Mouse (Mus musculus): Measurements from ENCODE around the gene Tbc1d24. TPM values are rescaled to one million over a fixed set of nuclear protein-coding genes. Genes with fewer than 3 reads are reported as not detected.

Gene Tbc1d24
- polyA plus RNA-seq, 2 experiments: 5.4 to 14.1 TPM

DNA sequence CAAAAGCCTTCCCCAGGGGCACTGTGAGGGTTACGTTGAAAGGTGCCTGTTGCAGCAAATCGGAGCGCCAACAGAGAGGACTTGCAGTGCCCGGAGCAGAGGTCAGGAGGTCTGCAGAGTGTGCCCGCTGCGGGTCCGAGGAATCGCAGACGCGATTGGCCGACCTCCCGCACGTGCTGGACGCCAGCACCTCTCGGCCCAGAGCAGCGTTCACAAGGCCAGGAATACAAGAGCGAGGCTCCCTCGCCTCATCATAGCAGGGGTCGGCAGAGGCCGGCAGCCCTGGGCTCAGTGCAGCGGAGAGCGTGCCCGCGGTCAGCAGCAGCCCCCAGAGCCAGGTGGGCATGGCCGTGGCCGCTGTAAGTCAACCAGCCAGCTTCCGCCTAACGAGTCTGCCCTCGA, 3.3 kb upstream of the Tbc1d24 start:
- Histone ChIP-seq H3K4me2 (ENCODE audit: low read depth) (peak overlapping the region; percentile 97), H3K4me3 (ENCODE audit: insufficient read depth in 1 of 2, low read depth in 2 of 2, low read length in 2 of 2) (peak overlapping the region; percentile 42 to 67), H3K9ac (replicated peaks) (peak overlapping the region; percentile 76), H3K36me3 (replicated peaks; ENCODE audit: control insufficient read depth, insufficient read depth, low read depth) (no peaks in the 10 kb centered on the region), H3K27ac (peak overlapping the region; percentile 95), H3K27me3 (ENCODE audit: control insufficient read depth, insufficient read depth, low read length) (peaks cover 3% of the 10 kb centered on the region; the same call in 1 of the 2 replicates), H3K4me1 (replicated peaks; ENCODE audit: control insufficient read depth in 2 of 2, insufficient read depth in 2 of 2, low read length in 1 of 2) (peaks cover 63 to 71% of the 10 kb centered on the region in 2 experiments), H3K9me3 (ENCODE audit: control insufficient read depth, low read length) (no peaks in the 10 kb centered on the region)
- TF ChIP-seq CTCF (IDR thresholded peaks at IDR 0.05; ENCODE audit: low read depth) (no peak), EP300 (IDR thresholded peaks at IDR 0.05; ENCODE audit: low read depth) (no peak)
- 7% methylated on average over 29 of the region's 29 CpGs for WGBS (ENCODE audit: insufficient replicate concordance)
- peak; percentile 5 for ATAC-seq (ENCODE audit: insufficient read depth)
- DNase-seq (ENCODE audit: low read depth in 3 of 3, low spot score in 3 of 3): no peak

GRCm38 (mm10) chr17:24207768-24208640, 2.6 kb upstream of the Tbc1d24 start:
- H3K36me3 ChIP-seq (replicated peaks; ENCODE audit: control insufficient read depth, insufficient read depth, low read depth): no peaks in the 10 kb centered on the region
- peaks cover 3% of the 10 kb centered on the region; the same call in 1 of the 2 replicates for H3K27me3 ChIP-seq (ENCODE audit: control insufficient read depth, insufficient read depth, low read length)
- no peak for DNase-seq (ENCODE audit: low read depth in 3 of 3, low spot score in 3 of 3)
- peak overlapping the region; percentile 97 for H3K4me2 ChIP-seq (ENCODE audit: low read depth)
- peak overlapping the region; percentile 42 to 67; a peak in 3 of 4 replicates for H3K4me3 ChIP-seq (ENCODE audit: insufficient read depth in 1 of 2, low read depth in 2 of 2, low read length in 2 of 2)
- peak overlapping the region; percentile 95 for H3K27ac ChIP-seq
- no peak for TF ChIP-seq CTCF (IDR thresholded peaks at IDR 0.05; ENCODE audit: low read depth)
- no peak for TF ChIP-seq EP300 (IDR thresholded peaks at IDR 0.05; ENCODE audit: low read depth)
- peak overlapping the region; percentile 76 for H3K9ac ChIP-seq (replicated peaks)
- peaks cover 69 to 75% of the 10 kb centered on the region in 2 experiments for H3K4me1 ChIP-seq (replicated peaks; ENCODE audit: control insufficient read depth in 2 of 2, insufficient read depth in 2 of 2, low read length in 1 of 2)
- H3K9me3 ChIP-seq (ENCODE audit: control insufficient read depth, low read length): no peaks in the 10 kb centered on the region
- 64% methylated on average over 34 of the region's 34 CpGs for WGBS (ENCODE audit: insufficient replicate concordance)
- no peak for ATAC-seq (ENCODE audit: insufficient read depth)

- Histone ChIP-seq H3K4me1 (replicated peaks; ENCODE audit: control insufficient read depth in 2 of 2, insufficient read depth in 2 of 2, low read length in 1 of 2) (peaks cover 76 to 78% of the 10 kb centered on the region in 2 experiments), H3K9ac (replicated peaks) (peak overlapping the region; percentile 81), H3K27me3 (ENCODE audit: control insufficient read depth, insufficient read depth, low read length) (no peaks in the 10 kb centered on the region), H3K27ac (peak overlapping the region; percentile 88), H3K4me2 (ENCODE audit: low read depth) (peak overlapping the region; percentile 97), H3K36me3 (replicated peaks; ENCODE audit: control insufficient read depth, insufficient read depth, low read depth) (no peaks in the 10 kb centered on the region; the same call in 1 of the 2 replicates), H3K9me3 (ENCODE audit: control insufficient read depth, low read length) (no peaks in the 10 kb centered on the region), H3K4me3 (ENCODE audit: insufficient read depth in 1 of 2, low read depth in 2 of 2, low read length in 2 of 2) (peak overlapping the region; percentile 67 to 70)
- TF ChIP-seq CTCF (IDR thresholded peaks at IDR 0.05; ENCODE audit: low read depth) (peak; percentile 54), EP300 (IDR thresholded peaks at IDR 0.05; ENCODE audit: low read depth) (0 out of 2 replicates have a peak, but pooled peaks have one; percentile 18)
- WGBS (ENCODE audit: insufficient replicate concordance): 4% methylated on average over 60 of the region's 62 CpGs
- ATAC-seq (ENCODE audit: insufficient read depth) (peak; percentile 42), DNase-seq (ENCODE audit: low read depth in 3 of 3, low spot score in 3 of 3) (peak; percentile 73 to 78 (median 73))
These were observed 1.3 kb upstream of the Tbc1d24 start for GRCm38 (mm10) chr17:24206451-24207351.

- Histone ChIP-seq H3K4me2 (ENCODE audit: low read depth) (peak overlapping the region; percentile 97), H3K27me3 (ENCODE audit: control insufficient read depth, insufficient read depth, low read length) (no peaks in the 10 kb centered on the region), H3K4me1 (replicated peaks; ENCODE audit: control insufficient read depth in 2 of 2, insufficient read depth in 2 of 2, low read length in 1 of 2) (peaks cover 80 to 82% of the 10 kb centered on the region in 2 experiments), H3K36me3 (replicated peaks; ENCODE audit: control insufficient read depth, insufficient read depth, low read depth) (no peaks in the 10 kb centered on the region; the same call in 1 of the 2 replicates), H3K4me3 (ENCODE audit: insufficient read depth in 1 of 2, low read depth in 2 of 2, low read length in 2 of 2) (peak overlapping the region; percentile 67 to 70), H3K27ac (peak overlapping the region; percentile 88), H3K9me3 (ENCODE audit: control insufficient read depth, low read length) (no peaks in the 10 kb centered on the region), H3K9ac (replicated peaks) (peak overlapping the region; percentile 81)
- TF ChIP-seq EP300 (IDR thresholded peaks at IDR 0.05; ENCODE audit: low read depth) (no peak), CTCF (IDR thresholded peaks at IDR 0.05; ENCODE audit: low read depth) (no peak)
- ATAC-seq (ENCODE audit: insufficient read depth) (peak; percentile 20), DNase-seq (ENCODE audit: low read depth in 3 of 3, low spot score in 3 of 3) (peak in 1 of 3 experiments; percentile 59)
- WGBS (ENCODE audit: insufficient replicate concordance): 6% methylated on average over 15 of the region's 15 CpGs
These were observed 573 bp upstream of the Tbc1d24 start for GRCm38 (mm10) chr17:24205908-24206361.

Measured in liver, embryonic 14.5 days (tissue).